Mouse (Mus musculus) inflammation-experienced regulatory T-cells, adult 6 months (primary cell): ENCODE results near the gene Pla2g16. TPM values are rescaled to one million over a fixed set of nuclear protein-coding genes. Genes with fewer than 3 reads are reported as not detected.

Experiments used
- ATAC-seq: one replicate; pipeline ENCODE4 v1.8.0; 2017
- polyA plus RNA-seq, 3 experiments: library from polyadenylated mRNA; unstranded; fragments of 100-300 nt; shearing (Covaris generic); gene quantifications; one replicate each; pipeline ENCODE4 v1.2.1; 2017

Pla2g16 gene
- polyA plus RNA-seq, 3 experiments from 2014 or later: 69.4 to 97.5 (median 81.1) TPM

GRCm38 (mm10) chr19:7566826-7567225 lies 9.6 kb downstream of the Pla2g16 start:
- no peak for ATAC-seq

- ATAC-seq: no peak
Observed at GRCm38 (mm10) chr19:7568364-7568763, 11.1 kb downstream of the Pla2g16 start.

GRCm38 (mm10) chr19:7569650-7570049 lies 12.4 kb downstream of the Pla2g16 start:
- ATAC-seq: no peak

GRCm38 (mm10) chr19:7576180-7576579 lies 18.9 kb downstream of the Pla2g16 start:
- ATAC-seq: no peak

- ATAC-seq: no peak
Observed at GRCm38 (mm10) chr19:7577710-7578109, 20.5 kb downstream of the Pla2g16 start.

GRCm38 (mm10) chr19:7581042-7581441 lies 23.8 kb downstream of the Pla2g16 start:
- no peak for ATAC-seq

- ATAC-seq: no peak
Observed at GRCm38 (mm10) chr19:7583101-7583500, 25.8 kb downstream of the Pla2g16 start.

GRCm38 (mm10) chr19:7583599-7583998 lies 26.3 kb downstream of the Pla2g16 start:
- ATAC-seq: no peak

GRCm38 (mm10) chr19:7585279-7585678 lies 28.0 kb downstream of the Pla2g16 start:
- no peak for ATAC-seq

- ATAC-seq: no peak
Observed at GRCm38 (mm10) chr19:7585764-7586163, 28.5 kb downstream of the Pla2g16 start.

- no peak for ATAC-seq
Observed at GRCm38 (mm10) chr19:7590795-7591194, 33.5 kb downstream of the Pla2g16 start.

- no peak for ATAC-seq
Observed at GRCm38 (mm10) chr19:7592018-7592417, 34.8 kb downstream of the Pla2g16 start.

- no peak for ATAC-seq
Observed at GRCm38 (mm10) chr19:7595534-7595933, 38.3 kb downstream of the Pla2g16 start.

- no peak for ATAC-seq
Observed at GRCm38 (mm10) chr19:7598481-7598880, 41.2 kb downstream of the Pla2g16 start.

GRCm38 (mm10) chr19:7601551-7601950 lies 44.3 kb downstream of the Pla2g16 start:
- no peak for ATAC-seq

GRCm38 (mm10) chr19:7604107-7604506 lies 46.8 kb downstream of the Pla2g16 start:
- ATAC-seq: no peak

GRCm38 (mm10) chr19:7605013-7605412 lies 47.8 kb downstream of the Pla2g16 start:
- no peak for ATAC-seq

- no peak for ATAC-seq
Observed at GRCm38 (mm10) chr19:7605930-7606783, 48.9 kb downstream of the Pla2g16 start.

- ATAC-seq: no peak
Observed at GRCm38 (mm10) chr19:7606801-7607689, 49.8 kb downstream of the Pla2g16 start, which contains the start of gene Lgals12. Gene Lgals12 (minus strand): TSS chr19:7607193.

GRCm38 (mm10) chr19:7607690-7608201 lies 50.5 kb downstream of the Pla2g16 start:
- ATAC-seq: no peak

- no peak for ATAC-seq
Observed at GRCm38 (mm10) chr19:7611942-7612757, 54.9 kb downstream of the Pla2g16 start, which contains the start of gene Hrasls5. Gene Hrasls5 (plus strand): TSS chr19:7612541.

- no peak for ATAC-seq
Observed at GRCm38 (mm10) chr19:7613151-7613550, 55.9 kb downstream of the Pla2g16 start.
